Comparison of ENCODE assay signal across 12 mouse cellular contexts in genomic region chr12:33195175-33195574, GRCm38 (mm10).
"Had no signal": no experiment of that assay in that cellular context is flagged by ENCODE, and none has a peak within 500 bp of the region (broad histone marks: within the 10 kb centered on the region; RNA-seq: fewer than 3 reads in every experiment).

No protein-coding gene starts in this region.

- H3K9me3 ChIP-seq: limb, embryonic 15.5 days; liver, embryonic 12.5 days; lung, embryonic 15.5 days; stomach, embryonic 15.5 days had no signal

- H3K9ac ChIP-seq: limb, embryonic 15.5 days; liver, embryonic 12.5 days; lung, embryonic 15.5 days; neural tube, embryonic 12.5 days; stomach, embryonic 15.5 days had no signal

- H3K36me3 ChIP-seq: limb, embryonic 15.5 days; liver, embryonic 12.5 days; lung, embryonic 15.5 days; neural tube, embryonic 12.5 days; stomach, embryonic 15.5 days had no signal

- DNase-seq: kidney, adult 8-10 months; kidney, postnatal 36 days; lung, postnatal 14 days; midbrain, embryonic 14.5 days; right cerebral cortex, postnatal 14 days; thymus, postnatal 36 days had no signal

- H3K4me2 ChIP-seq: limb, embryonic 15.5 days; liver, embryonic 12.5 days; lung, embryonic 15.5 days; neural tube, embryonic 12.5 days; stomach, embryonic 15.5 days had no signal

- H3K27ac ChIP-seq: kidney, postnatal 0 days; limb, embryonic 15.5 days; liver, embryonic 12.5 days; lung, embryonic 15.5 days; neural tube, embryonic 12.5 days; stomach, embryonic 15.5 days had no signal

- H3K27me3 ChIP-seq: limb, embryonic 15.5 days; liver, embryonic 12.5 days; lung, embryonic 15.5 days; neural tube, embryonic 12.5 days; stomach, embryonic 15.5 days had no signal

- H3K4me3 ChIP-seq: limb, embryonic 15.5 days; liver, embryonic 12.5 days; lung, embryonic 15.5 days; neural tube, embryonic 12.5 days; stomach, embryonic 15.5 days had no signal

- ATAC-seq: liver, embryonic 12.5 days had no signal
